Mouse (Mus musculus) c-Kit-positive CD71-positive TER-119-positive erythroid progenitor cells, embryonic 14.5 days (primary cell): ENCODE measurements around the gene Ubxn11.
A peak's percentile ranks its signal among the peaks of the same experiment; 100 is the strongest.

Experiments used
- DNase-seq: peaks from one replicate; pipeline ENCODE4 v3.0.0-alpha.2; 2013; ENCODE audit warnings: low spot score

Gene Ubxn11

DNA sequence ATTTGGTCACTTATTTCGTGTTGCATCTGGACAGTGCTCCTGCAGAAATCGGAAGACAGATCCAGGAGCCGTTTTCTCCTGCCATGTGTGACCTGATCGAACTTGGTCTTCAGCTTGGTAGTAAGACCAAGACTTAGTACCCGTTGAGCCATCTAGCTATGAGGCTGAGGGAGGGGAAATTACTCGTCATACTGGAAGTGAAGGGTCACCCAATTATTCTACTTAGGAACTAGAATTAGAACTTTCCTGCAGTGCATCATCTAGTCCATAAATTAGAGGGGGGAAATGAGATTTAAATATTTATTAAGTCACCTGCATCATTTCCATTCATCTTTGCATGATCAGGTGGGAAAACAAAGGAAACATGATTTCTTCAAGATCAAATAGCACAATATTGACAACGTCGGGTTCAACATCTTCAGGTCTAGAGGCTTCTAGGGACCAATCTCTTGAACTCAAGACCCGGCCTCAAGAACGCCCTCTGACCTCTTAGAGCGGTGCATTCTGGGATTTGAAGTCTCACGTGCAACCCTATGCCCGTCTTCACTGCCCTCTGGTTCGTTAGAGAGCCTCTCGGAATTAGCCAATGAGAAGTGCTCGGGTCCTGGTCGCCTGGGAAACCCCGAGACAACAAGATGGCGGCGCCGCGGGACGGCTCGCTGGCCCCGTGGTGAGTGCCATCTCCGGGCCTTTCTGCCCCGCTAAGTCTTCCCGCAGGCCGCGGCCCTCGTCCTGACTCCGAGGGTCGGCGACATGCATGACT, at the start of gene Ubxn11:
Gene Ubxn11, plus strand, starts transcription at position 592 of the 763 bp plus-strand sequence.
- DNase-seq, result peak; percentile 88

DNA sequence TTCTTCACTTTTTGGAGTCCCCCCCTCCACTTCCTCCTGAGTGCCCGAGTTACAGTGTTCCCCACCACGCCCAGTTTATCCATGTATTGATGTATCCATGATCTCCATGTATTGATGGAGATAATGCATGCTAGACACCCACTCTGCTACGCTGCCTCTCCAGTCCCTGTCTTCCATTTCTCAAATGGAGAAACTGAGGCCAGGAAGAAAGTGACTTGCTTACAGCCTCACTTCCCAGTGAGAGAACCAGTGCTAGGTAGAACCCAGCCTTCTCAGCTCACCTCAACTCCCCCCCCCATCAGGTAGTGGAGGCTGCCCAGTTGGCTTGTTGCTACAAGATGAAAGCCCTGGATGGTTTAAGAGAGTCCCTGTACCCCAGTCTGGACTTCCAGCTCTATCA, 48.8 kb upstream of the Ubxn11 start, which contains the start of gene Zfp683:
Gene Zfp683, plus strand, starts transcription at position 301 of the 400 bp plus-strand sequence.
- DNase-seq, result no peak

DNA sequence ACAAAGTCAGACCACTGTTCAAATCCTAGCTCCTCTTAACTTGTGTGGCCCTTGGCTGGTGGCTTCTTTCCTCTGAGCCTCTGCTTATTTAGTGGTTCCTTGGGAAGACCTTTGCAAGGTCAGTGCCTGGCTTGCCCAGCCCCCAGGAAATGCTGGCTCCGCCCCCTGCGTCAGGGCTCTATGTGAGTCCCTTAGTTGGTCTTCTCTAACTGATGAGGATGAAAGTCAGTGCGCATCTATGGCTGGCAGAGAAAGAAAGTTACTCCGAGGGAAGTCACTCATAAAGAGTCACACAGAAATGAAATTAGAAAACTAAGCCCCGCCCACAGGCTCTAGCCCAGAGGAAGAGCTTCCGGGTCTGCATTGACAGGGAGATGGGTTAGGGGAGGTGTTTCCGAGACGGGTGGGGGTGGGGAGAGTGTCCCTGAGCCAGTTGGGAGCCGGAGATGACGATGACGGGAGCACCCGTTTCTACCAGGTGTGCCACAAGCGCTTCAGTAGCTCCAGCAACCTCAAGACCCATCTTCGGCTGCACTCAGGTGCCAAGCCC, 44.1 kb upstream of the Ubxn11 start:
- DNase-seq, result no peak

DNA sequence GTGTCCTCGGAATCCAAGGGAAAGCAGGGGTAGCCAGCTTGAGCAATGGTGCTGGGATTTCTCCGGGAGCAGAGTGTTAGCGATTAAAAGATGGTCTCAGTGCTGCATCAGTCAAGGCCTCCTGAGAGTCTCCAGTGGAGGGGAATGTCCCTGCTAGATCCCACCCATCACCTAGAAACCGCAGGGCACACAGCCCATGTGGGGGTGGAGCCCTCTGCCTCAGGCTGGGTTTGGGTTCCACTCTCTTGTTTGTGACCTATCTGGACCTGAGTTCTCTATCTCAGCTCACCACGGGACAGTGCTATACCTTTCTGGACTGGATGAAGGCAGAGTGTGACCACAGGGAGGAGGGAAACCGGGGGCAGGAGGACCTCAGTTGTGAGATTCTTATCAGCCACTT, 43.5 kb upstream of the Ubxn11 start:
- no peak for DNase-seq

DNA sequence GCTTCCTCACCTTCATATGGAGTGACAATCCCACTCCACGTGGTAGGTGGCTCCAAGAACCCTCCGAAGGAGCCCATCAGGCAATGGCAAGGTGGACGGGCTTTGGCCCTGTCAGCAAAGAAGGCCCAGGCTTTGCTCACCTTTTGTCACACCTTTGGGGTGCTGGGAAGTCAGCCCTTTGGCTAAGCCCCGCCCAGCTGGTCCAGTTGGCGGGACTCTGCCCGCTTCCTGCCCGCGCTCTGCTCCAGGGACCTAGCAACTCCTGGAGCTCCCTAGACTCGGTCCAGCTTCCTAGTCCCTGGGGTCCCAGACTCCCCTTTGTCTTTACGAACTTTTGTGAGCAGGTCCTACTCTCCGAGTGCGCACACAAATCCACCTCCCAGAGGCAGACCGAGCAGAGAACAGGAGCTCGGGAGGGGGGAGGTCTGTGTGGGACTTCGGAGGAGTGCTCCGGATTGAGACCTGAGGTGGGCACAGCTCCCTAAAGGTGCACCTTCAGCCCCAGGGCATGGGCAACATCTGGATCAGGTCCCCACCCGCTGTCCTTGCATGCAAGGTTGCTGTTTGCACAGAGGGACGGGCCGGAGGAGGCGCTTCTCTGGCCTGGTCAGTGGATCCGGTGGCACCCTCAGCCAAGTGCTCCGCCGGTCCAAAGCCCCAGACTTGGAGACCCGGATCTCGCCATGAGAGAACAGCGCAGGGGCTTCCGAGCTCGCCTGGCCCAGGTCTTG, 42.1 kb upstream of the Ubxn11 start, which contains the start of gene Crybg2:
Gene Crybg2, plus strand, starts transcription at position 681 of the 731 bp plus-strand sequence.
- no peak for DNase-seq

DNA sequence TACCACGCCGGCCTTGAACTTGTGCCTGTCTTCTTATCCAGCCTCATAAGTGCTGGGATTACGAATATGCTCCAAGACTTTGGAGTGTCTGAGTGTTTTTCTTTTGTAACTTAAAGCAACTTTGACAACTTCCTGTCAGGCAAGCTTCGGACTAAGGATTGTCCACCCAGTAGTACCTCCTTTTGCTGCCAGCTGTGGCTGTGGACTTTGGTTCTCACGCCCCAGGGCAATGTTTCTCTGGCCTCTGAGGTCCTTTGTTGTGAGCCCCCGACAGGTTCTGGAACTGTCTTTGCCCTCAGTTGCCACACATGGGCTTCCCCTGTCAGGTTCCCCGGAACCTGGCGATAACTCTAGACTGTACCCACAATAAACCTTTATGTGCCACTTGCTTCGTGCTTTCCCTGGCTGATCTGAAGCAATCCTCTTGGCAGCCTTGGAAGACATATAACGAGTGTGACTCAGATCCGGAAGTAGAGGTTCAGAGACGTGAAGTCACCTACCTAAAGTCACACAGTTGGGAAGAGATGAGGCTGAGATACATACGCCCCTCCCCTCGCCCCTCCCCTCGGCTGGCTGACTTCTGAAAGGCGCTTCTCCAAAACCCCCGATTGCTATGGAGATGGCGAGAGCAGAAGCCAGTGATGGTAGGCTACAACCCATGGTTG, 41.1 kb upstream of the Ubxn11 start:
- no peak for DNase-seq

DNA sequence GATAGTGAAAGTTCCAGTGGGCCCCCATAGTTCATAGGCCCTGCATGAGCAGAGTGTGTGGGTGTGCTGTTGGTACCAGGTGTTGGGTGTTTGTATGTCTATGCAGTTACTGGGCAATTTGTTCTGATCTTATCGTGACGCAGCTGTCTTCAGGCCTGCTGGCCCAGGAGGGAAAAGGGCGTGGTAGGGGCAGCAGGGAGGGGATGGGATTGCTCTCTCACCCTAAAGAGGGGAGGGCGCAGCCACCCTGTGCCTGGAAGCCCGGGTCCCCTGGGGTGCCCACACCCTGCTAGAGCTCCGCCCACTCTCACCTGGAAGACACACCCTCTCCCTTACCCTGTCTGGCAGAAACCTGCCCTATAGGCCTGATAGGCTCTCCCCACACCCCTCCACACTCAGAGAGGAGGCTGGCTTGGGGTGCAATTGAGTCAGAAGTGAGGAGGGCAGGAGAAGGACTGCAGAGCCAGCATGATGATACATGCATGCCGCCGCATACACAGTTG, 40.4 kb upstream of the Ubxn11 start:
- peak; percentile 52 for DNase-seq

DNA sequence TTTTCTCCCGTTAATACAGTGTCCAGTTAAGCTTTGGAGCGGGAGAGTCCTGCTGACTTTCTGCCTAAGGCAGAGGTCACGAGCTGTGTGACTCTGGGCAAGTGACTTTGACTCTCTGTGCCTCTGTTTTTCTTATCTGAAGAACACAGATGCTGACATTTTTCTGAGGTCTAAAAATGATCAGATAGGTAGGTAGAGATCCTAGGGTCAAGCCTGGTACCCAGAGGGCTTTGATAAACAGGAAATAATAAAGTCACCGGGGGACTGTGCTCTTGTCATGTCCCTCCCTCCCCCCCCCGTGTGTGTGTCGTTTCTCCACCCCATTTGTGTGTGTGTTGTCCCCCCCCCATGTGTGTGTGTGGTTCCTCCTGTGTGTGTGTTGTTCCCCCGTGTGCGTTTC, 39.8 kb upstream of the Ubxn11 start:
- DNase-seq, result peak; percentile 35

DNA sequence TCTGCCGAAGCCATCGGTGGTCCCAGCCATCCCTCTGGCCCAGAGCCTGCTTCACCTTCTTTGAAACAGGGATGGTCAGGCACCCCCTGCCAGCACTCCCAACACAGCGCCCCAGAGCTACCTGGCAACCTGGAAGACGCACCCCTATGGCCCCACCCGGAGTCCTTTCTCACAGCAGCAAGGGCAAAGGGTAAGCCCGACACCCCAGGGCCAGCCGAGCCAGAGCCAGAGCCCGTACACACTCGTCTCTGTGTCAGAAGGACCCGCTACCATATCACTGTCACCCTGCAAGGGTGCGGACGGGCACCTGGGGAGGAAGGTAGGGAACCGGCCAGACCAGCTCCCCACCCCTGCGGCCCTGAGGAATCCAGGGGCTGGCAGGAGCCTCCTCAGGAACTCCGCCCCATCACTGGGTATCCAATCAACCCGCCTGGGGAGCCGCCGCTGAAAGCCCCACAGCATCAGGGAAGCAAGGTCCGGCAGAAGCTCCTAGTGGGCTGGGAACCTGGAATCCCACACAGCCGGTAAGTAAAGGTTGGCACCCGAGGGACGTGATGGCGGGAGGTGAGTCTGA, 36.9 kb upstream of the Ubxn11 start:
- no peak for DNase-seq

DNA sequence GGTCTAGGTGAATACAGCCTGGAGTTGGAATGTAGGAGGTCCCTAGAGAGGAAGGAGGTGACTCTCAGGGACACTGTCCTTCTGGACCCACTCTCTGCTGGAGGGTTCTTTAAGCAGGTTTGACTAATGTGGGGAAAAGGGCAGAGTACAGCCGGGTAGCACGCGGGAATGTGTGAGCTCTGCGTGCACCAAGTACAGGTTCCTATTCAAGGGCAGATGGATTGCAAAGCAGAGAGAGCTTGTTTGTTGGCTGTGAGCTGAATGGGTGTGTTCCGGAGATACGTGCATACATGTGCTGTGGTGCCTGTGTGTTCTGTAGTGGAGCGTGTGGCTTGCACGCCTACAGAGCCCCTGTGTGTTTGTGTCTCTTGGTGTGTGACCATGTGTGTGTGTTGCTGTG, 35.0 kb upstream of the Ubxn11 start:
- DNase-seq, result no peak

DNA sequence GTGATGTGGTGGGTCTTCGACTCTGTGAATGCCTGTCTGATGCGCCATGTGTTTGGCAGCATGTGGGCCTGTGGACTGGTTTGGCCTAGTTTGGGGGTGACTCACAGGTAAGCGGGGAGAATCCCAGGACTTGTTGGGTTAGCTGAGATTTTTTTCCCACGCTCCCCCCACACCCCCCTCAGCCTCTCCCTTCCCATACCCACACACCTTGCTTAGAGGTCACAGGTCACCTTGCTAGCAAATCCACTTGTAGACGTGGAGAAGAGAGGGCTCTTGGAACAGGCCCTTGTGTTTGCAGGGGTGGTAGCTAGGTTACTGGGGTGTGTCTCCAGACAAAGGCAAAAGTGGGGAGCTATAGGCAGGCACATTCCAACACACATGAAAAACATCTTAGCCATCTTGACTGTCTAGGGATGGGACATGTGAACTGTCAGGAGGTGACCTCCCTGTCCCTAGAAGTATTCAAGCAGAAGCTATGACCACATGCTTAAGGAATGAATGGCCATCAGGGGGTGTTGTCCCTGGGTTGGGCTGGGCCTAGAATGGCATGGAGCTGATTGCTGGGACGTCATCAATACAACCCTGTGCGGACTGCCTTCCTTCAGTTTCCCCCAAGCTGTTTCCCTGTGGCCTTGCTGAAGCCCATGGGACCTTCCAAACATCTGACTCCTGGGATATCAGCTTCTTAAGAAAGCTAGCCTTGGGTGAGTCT, 34.4 kb upstream of the Ubxn11 start:
- DNase-seq, result no peak

DNA sequence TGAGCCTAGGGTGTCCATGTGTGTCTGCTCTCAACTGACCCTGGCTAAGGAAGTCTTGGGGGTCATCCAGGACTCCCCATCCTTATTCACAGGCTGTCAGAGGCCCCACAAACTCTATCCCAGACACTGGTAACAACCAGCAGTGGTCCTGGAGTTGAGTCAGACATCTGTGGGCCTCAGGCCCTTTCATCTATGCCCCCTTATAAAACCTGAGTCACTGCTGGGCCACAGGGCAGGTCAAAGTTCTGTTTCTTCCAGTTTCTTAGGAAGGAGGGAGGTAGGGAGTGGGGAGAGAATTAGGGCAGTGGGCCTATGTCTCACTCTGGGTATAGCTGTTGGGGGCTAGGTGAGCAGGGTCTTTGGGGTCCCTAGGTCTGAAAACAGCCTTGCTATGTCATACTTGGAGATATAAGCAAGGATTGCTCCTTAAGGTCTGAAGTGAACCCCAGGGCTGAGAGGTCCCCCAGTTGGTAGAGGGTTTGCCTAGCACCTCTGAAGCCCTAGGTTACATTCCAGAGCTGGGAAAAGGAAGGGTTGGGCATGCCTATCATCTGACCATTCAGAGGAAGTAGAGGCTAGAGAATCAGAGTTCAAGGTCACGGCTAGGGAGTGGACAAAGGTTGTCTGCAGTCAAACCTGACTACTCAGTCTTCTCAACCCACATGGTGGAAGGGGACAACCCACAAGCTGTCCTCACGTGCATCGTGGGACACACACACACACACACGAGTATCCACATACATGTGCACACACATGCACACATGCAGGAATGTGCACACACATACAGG, 33.4 kb upstream of the Ubxn11 start:
- no peak for DNase-seq

DNA sequence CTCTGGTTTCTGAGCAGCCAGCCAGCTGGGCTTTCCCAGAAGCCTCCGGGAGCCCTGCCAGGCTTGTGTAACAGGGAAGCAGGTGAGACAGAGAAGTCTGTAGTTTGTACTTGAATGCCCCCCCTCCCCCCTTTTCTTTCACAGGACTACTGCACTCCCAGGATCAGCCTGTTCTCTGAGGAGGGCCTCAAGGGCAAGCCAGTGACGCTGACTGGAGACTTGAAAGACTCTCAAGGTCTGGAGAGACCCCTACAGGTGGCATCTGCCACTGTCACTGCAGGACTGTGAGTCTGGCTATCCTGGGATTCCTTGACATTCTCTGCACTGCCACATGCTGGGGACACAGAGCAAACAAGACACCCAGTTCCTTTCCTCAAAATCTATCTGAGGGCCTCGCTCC, 23.7 kb upstream of the Ubxn11 start:
- peak; percentile 37 for DNase-seq

DNA sequence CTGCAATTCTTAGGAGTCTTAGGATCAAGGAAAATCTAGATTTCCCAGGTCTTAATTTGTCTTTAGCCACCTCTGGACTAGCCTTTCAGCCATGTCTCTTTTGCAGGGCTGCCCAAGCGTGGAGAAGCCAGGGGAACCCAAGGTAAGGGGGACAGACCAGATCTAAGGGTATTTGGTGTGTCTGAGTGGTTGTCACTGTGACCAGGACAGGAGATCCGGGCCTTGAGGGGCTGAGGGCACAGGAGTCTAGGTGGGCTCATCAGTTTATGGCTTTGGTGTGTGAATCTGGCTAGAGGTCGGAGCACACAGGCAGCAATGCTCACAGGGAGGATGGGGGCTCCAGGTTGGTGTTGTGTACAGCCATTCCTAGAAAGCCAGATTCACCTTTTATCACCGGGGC, 21.7 kb upstream of the Ubxn11 start:
- DNase-seq, result no peak

DNA sequence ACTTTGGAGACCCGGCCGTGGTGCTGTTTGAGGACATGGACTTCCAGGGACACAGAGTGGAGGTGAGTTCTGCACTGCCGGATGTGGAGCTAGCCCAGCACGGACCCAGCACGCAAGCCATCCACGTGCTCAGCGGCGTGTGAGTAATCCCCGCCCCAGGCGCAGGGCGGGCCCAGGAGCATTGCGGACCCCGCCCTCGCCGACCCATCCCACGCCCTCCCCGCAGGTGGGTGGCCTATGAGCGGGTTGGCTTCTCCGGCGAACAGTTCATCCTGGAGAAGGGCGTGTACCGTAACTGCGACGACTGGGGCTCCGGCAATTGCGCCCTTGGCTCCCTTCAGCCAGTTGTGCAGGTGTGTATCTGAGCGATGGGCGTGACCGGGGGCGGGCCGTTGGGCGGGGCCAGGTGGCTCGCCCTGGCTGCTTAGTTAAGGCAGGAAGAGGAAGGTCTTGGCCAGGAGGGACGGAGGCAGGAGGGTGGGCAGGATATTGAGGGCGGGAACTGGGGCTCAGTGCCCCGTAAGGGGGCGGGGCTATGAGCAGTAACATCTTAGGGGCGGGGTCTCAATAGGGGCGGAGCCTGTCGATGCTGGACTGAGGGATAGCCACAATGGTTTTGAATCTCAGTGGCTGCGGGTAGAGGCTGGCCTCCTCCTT, 20.5 kb upstream of the Ubxn11 start:
- peak; percentile 61 for DNase-seq

DNA sequence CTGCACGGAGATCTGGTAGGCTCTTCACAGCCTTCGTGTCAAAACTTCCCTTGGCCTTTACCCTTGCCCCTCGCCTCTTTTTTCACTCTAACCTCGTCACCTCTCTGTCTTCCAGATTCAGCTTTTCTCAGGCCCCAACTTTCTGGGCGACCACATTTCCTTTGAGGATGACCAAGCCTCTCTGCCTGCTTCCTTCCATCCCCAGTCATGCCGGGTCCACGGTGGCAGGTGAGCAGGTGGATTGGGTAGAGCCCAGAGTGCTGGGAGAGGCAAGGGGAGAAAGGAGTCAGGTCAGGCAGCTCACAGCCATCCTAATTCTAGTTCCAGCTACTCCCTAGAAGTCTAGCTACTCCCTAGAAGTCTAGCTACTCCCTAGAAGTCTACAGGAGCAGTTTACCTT, 19.9 kb upstream of the Ubxn11 start:
- DNase-seq, result no peak

DNA sequence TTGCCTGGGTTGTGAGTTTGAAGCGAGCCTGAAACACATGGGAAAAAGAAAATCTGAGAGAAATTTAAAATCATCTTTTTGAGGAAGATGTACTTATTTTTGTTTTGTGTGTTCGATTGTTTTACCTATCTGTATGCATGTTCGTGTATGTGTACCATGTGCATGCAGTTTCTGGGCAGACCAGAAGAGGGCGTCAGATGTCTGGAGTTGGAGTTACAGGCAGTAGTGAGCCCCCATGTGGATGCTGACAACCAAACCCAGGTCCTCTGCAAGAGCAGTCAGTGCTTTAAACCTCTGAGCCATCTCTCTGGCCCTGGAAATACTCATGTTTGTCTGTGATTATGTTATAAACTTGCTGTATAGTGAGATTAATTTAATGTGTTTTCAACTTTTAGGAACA, 17.4 kb upstream of the Ubxn11 start:
- DNase-seq, result no peak

DNA sequence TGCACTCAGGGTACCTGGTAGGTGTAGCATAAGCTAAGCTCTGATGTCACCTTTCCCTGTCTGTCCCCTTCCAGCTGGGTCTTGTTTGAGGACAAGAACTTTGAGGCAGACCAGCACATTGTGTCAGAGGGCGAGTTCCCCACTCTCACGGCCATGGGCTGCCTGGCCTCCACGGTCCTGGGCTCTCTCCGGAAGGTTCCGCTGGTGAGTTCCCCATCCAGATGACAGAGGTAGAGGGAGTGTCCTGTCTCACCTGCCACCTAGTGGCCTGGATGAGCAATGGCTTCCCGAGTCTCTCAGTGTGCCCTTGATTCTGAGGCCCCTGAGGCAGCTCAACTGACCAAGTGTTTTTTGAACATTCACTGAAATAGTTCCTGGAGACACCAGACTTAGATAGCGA, 15.0 kb upstream of the Ubxn11 start:
- no peak for DNase-seq

DNA sequence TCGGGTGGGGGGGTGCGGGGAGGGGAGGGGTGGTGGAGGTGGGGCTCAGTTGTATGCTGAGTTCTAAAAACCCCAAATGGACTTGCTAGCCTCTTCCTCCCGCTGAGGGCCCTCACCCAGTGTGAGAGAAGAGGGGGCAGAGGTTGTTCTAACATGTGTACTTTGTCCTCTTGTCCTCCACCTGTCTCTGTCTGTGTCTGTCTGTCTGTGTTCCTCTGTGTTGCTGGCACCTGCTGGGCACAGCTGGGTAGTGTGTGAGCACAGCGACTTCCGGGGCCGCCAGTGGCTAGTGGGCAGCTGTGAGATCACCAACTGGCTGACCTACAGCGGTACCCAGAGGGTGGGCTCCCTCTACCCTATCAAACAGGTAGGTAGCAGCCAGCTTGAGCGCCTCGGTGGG, 13.3 kb upstream of the Ubxn11 start:
- DNase-seq, result no peak
